Mouse (Mus musculus): ENCODE results near the gene Zscan18.

- no peak for TF ChIP-seq POLR2A (IDR thresholded peaks at IDR 0.05; ENCODE audit: low read depth, low read length)
- TF ChIP-seq CTCF (IDR thresholded peaks at IDR 0.05; ENCODE audit: extremely low read depth, insufficient read depth, insufficient read length, insufficient replicate concordance), result no peak
Observed at GRCm38 (mm10) chr7:12815566-12815965, 12.1 kb upstream of the Zscan18 start.

All from spleen, adult 2 months (tissue).